Mouse (Mus musculus): ENCODE results near the gene Dennd1b. TPM values are rescaled to one million over a fixed set of nuclear protein-coding genes. Genes with fewer than 3 reads are reported as not detected.

Dennd1b gene
- total and polyA plus RNA-seq, 3 experiments = 8.0 to 8.9 (median 8.0) TPM

- H3K27me3 ChIP-seq (replicated peaks) = no peaks in the 10 kb centered on the region
- in situ Hi-C loops (cut with MboI; ENCODE audit: low pct_ligation_motif_present, low pct_unique_long_range_greater_than_20kb, low sequenced_read_pairs) = no loop called here
- dilution Hi-C loops (cut with MboI; ENCODE audit: extremely low pct_ligation_motif_present, extremely low pct_unique_long_range_greater_than_20kb, low sequenced_read_pairs) = no loop called here
Measured at GRCm38 (mm10) chr1:139139644-139140043, 176.4 kb downstream of the Dennd1b start.

GRCm38 (mm10) chr1:139145516-139145915, 182.3 kb downstream of the Dennd1b start:
- H3K4me3 ChIP-seq (replicated peaks in 1 of 3; ENCODE audit: low read depth in 2 of 3, low read length in 2 of 3, poor library complexity in 1 of 3) = no peak overlapping the region
- dilution Hi-C loops (cut with MboI; ENCODE audit: extremely low pct_ligation_motif_present, extremely low pct_unique_long_range_greater_than_20kb, low sequenced_read_pairs) = no loop called here

More at GRCm38 (mm10) chr1:139139644-139140043, 176.4 kb downstream of the Dennd1b start:
- DNase-seq (ENCODE audit: extremely low read depth) = no peak
- Histone ChIP-seq H3K36me3 (replicated peaks in 1 of 2; ENCODE audit: control insufficient read depth in 1 of 2, insufficient read depth in 1 of 2, low read length in 1 of 2) (peaks cover 7 to 46% of the 10 kb centered on the region in 2 experiments), H3K4me2 (ENCODE audit: insufficient read depth, low read depth, poor library complexity, severe bottlenecking) (no peak overlapping the region), H3K9ac (ENCODE audit: insufficient read depth, low read depth) (no peak overlapping the region), H3K4me1 (ENCODE audit: control insufficient read depth in 1 of 2, insufficient read depth in 2 of 2) (no peaks in the 10 kb centered on the region), H3K79me2 (replicated peaks; ENCODE audit: control insufficient read depth, extremely low read depth, insufficient read depth, poor library complexity, severe bottlenecking) (no peaks in the 10 kb centered on the region), H3K27ac (ENCODE audit: insufficient read depth, low read depth) (no peak overlapping the region), H3K4me3 (replicated peaks in 1 of 3; ENCODE audit: low read depth in 2 of 3, low read length in 2 of 3, poor library complexity in 1 of 3) (no peak overlapping the region), H3K9me3 (replicated peaks; ENCODE audit: low read length) (no peaks in the 10 kb centered on the region)
- no peak for TF ChIP-seq CHD1 (IDR thresholded peaks at IDR 0.05; ENCODE audit: low read depth, low read length)
- no peak for TF ChIP-seq IRF4 (IDR thresholded peaks at IDR 0.05; ENCODE audit: low read depth, low read length)
- no peak for TF ChIP-seq NRF1 (IDR thresholded peaks at IDR 0.05; ENCODE audit: low read depth, low read length)
- TF ChIP-seq NELFE (IDR thresholded peaks at IDR 0.05; ENCODE audit: low read depth, low read length) = no peak
- no peak for TF ChIP-seq CTCF (conservative IDR thresholded peaks at IDR 0.05 in 1 of 2, IDR thresholded peaks at IDR 0.05 in 1 of 2; ENCODE audit: low read depth in 2 of 2, low read length in 2 of 2)
- no peak for TF ChIP-seq MAFK (IDR thresholded peaks at IDR 0.05; ENCODE audit: insufficient replicate concordance, low read length)

GRCm38 (mm10) chr1:139146306-139146705, 183.1 kb downstream of the Dennd1b start:
- no peak for DNase-seq (ENCODE audit: extremely low read depth)
- Histone ChIP-seq H3K4me1 (ENCODE audit: control insufficient read depth in 1 of 2, insufficient read depth in 2 of 2) (no peaks in the 10 kb centered on the region), H3K4me3 (replicated peaks in 1 of 3; ENCODE audit: low read depth in 2 of 3, low read length in 2 of 3, poor library complexity in 1 of 3) (no peak overlapping the region), H3K36me3 (replicated peaks in 1 of 2; ENCODE audit: control insufficient read depth in 1 of 2, insufficient read depth in 1 of 2, low read length in 1 of 2) (peaks cover 7 to 41% of the 10 kb centered on the region in 2 experiments), H3K9ac (ENCODE audit: insufficient read depth, low read depth) (no peak overlapping the region), H3K9me3 (replicated peaks; ENCODE audit: low read length) (no peaks in the 10 kb centered on the region), H3K27me3 (replicated peaks) (no peaks in the 10 kb centered on the region), H3K4me2 (ENCODE audit: insufficient read depth, low read depth, poor library complexity, severe bottlenecking) (no peak overlapping the region), H3K79me2 (replicated peaks; ENCODE audit: control insufficient read depth, extremely low read depth, insufficient read depth, poor library complexity, severe bottlenecking) (no peaks in the 10 kb centered on the region), H3K27ac (ENCODE audit: insufficient read depth, low read depth) (no peak overlapping the region)
- TF ChIP-seq ZC3H11A (IDR thresholded peaks at IDR 0.05; ENCODE audit: low read depth, low read length) (no peak), POLR2A (IDR thresholded peaks at IDR 0.05; ENCODE audit: low read depth, low read length) (no peak), EP300 (IDR thresholded peaks at IDR 0.05; ENCODE audit: low read length) (no peak), MAX (IDR thresholded peaks at IDR 0.05; ENCODE audit: low read length) (no peak), POLR2AphosphoS2 (IDR thresholded peaks at IDR 0.05; ENCODE audit: low read depth, low read length) (no peak), MEF2A (IDR thresholded peaks at IDR 0.05; ENCODE audit: borderline replicate concordance, low read depth, low read length) (no peak), TCF12 (IDR thresholded peaks at IDR 0.05; ENCODE audit: low read depth, low read length) (no peak), JUND (conservative IDR thresholded peaks at IDR 0.05; ENCODE audit: low read depth, low read length) (no peak), PAX5 (IDR thresholded peaks at IDR 0.05; ENCODE audit: low read length) (no peak), CHD2 (IDR thresholded peaks at IDR 0.05; ENCODE audit: low read length) (no peak), JUN (IDR thresholded peaks at IDR 0.05; ENCODE audit: insufficient read depth, low read depth, low read length) (no peak)
- in situ Hi-C loops (cut with MboI; ENCODE audit: low pct_ligation_motif_present, low pct_unique_long_range_greater_than_20kb, low sequenced_read_pairs) (no loop called here), dilution Hi-C loops (cut with MboI; ENCODE audit: extremely low pct_ligation_motif_present, extremely low pct_unique_long_range_greater_than_20kb, low sequenced_read_pairs) (no loop called here)

More at GRCm38 (mm10) chr1:139145516-139145915, 182.3 kb downstream of the Dennd1b start:
- Histone ChIP-seq H3K9ac (ENCODE audit: insufficient read depth, low read depth) (no peak overlapping the region), H3K27ac (ENCODE audit: insufficient read depth, low read depth) (no peak overlapping the region), H3K36me3 (replicated peaks in 1 of 2; ENCODE audit: control insufficient read depth in 1 of 2, insufficient read depth in 1 of 2, low read length in 1 of 2) (peaks cover 7 to 42% of the 10 kb centered on the region in 2 experiments), H3K79me2 (replicated peaks; ENCODE audit: control insufficient read depth, extremely low read depth, insufficient read depth, poor library complexity, severe bottlenecking) (no peaks in the 10 kb centered on the region), H3K9me3 (replicated peaks; ENCODE audit: low read length) (no peaks in the 10 kb centered on the region), H3K27me3 (replicated peaks) (no peaks in the 10 kb centered on the region), H3K4me1 (ENCODE audit: control insufficient read depth in 1 of 2, insufficient read depth in 2 of 2) (no peaks in the 10 kb centered on the region), H3K4me2 (ENCODE audit: insufficient read depth, low read depth, poor library complexity, severe bottlenecking) (no peak overlapping the region)
- no peak for TF ChIP-seq RCOR1 (conservative IDR thresholded peaks at IDR 0.05; ENCODE audit: low read depth, low read length)
- no peak for TF ChIP-seq HCFC1 (IDR thresholded peaks at IDR 0.05; ENCODE audit: low read depth, low read length)
- TF ChIP-seq BHLHE40 (IDR thresholded peaks at IDR 0.05; ENCODE audit: low read depth, low read length) = no peak
- TF ChIP-seq TCF12 (IDR thresholded peaks at IDR 0.05; ENCODE audit: low read depth, low read length) = no peak
- no peak for TF ChIP-seq MAFK (IDR thresholded peaks at IDR 0.05; ENCODE audit: insufficient replicate concordance, low read length)
- no peak for TF ChIP-seq POLR2AphosphoS2 (IDR thresholded peaks at IDR 0.05; ENCODE audit: low read depth, low read length)
- TF ChIP-seq NRF1 (IDR thresholded peaks at IDR 0.05; ENCODE audit: low read depth, low read length) = no peak
- TF ChIP-seq ZKSCAN1 (IDR thresholded peaks at IDR 0.05; ENCODE audit: borderline replicate concordance, low read depth, low read length) = no peak
- TF ChIP-seq MAZ (IDR thresholded peaks at IDR 0.05; ENCODE audit: low read depth, low read length) = no peak
- TF ChIP-seq MAX (IDR thresholded peaks at IDR 0.05; ENCODE audit: low read length) = no peak
- TF ChIP-seq RAD21 (IDR thresholded peaks at IDR 0.05; ENCODE audit: low read depth, low read length) = no peak
- no peak for TF ChIP-seq ELF1 (IDR thresholded peaks at IDR 0.05; ENCODE audit: low read depth, low read length)
- no peak for TF ChIP-seq NELFE (IDR thresholded peaks at IDR 0.05; ENCODE audit: low read depth, low read length)
- TF ChIP-seq MEF2A (IDR thresholded peaks at IDR 0.05; ENCODE audit: borderline replicate concordance, low read depth, low read length) = no peak
- no peak for TF ChIP-seq TBP (conservative IDR thresholded peaks at IDR 0.05; ENCODE audit: low read depth, low read length)
- TF ChIP-seq MXI1 (IDR thresholded peaks at IDR 0.05; ENCODE audit: low read depth, low read length) = no peak
- TF ChIP-seq ZNF384 (IDR thresholded peaks at IDR 0.05; ENCODE audit: low read depth, low read length) = no peak
- no peak for TF ChIP-seq ZMIZ1 (IDR thresholded peaks at IDR 0.05; ENCODE audit: low read depth, low read length)
- no peak for TF ChIP-seq USF1 (IDR thresholded peaks at IDR 0.05; ENCODE audit: low read depth, low read length)
- no peak for DNase-seq (ENCODE audit: extremely low read depth)
- in situ Hi-C loops (cut with MboI; ENCODE audit: low pct_ligation_motif_present, low pct_unique_long_range_greater_than_20kb, low sequenced_read_pairs) = no loop called here
